Mouse (Mus musculus) embryonic stem cell, embryonic (primary cell): ENCODE results near the gene Kcnh4.

Source experiments
- CTCF ChIA-PET, 4 experiments: fragments of 300-600 bp in 2 of 4; fragments of 350-600 bp in 2 of 4; sonication (Branson Sonifier 250); formaldehyde crosslinking; loops; one replicate each; lab custom pipeline; 2022; ENCODE audit warnings: inconsistent platforms in 2 of 4; lab: Charles Lee
- POLR2A ChIA-PET, 4 experiments: fragments of 300-600 bp in 2 of 4; fragments of 350-600 bp in 2 of 4; sonication (Branson Sonifier 250); formaldehyde crosslinking; loops; one replicate each; lab custom pipeline; 2022; ENCODE audit warnings: antibody characterized with exemption in 4 of 4, inconsistent platforms in 1 of 4; lab: Charles Lee

Gene Kcnh4

GRCm38 (mm10) chr11:100778069-100778468 is 18.3 kb upstream of the Kcnh4 start:
- POLR2A ChIA-PET, result interaction anchor here in 2 of 4 experiments (0.6 to 1.5 kb wide), 3 partner anchors 16 to 239 kb away, joined by 3 read pairs; no protein-coding TSS in a partner anchor
- CTCF ChIA-PET, result no interaction called here

GRCm38 (mm10) chr11:100775921-100776320 is 16.2 kb upstream of the Kcnh4 start:
- POLR2A ChIA-PET, result interaction anchor here in 2 of 4 experiments (1.0 to 1.4 kb wide), 4 partner anchors 29 to 51 kb away, joined by 3 to 4 read pairs (median 3); partner anchors contain the start of gene Rab5c (in 1 of the 2)

GRCm38 (mm10) chr11:100774261-100774660 is 14.5 kb upstream of the Kcnh4 start:
- CTCF ChIA-PET, result interaction anchor here in 1 of 4 experiments (1.9 kb wide), 1 partner anchor 60 kb away, joined by 5 read pairs; no protein-coding TSS in a partner anchor
- POLR2A ChIA-PET, result interaction anchor here in 2 of 4 experiments (0.7 to 1.2 kb wide), 2 partner anchors 62 to 69 kb away, joined by 3 to 4 read pairs; partner anchors contain the start of gene Kat2a (in 1 of the 2)

More at GRCm38 (mm10) chr11:100775921-100776320, 16.2 kb upstream of the Kcnh4 start:
- CTCF ChIA-PET, result interaction anchor here in 3 of 4 experiments (0.5 to 2.3 kb wide), 5 partner anchors 12 to 16 kb away, joined by 3 to 12 read pairs (median 9); partner anchors contain the start of gene Kcnh4 (in 2 of the 3)

DNA sequence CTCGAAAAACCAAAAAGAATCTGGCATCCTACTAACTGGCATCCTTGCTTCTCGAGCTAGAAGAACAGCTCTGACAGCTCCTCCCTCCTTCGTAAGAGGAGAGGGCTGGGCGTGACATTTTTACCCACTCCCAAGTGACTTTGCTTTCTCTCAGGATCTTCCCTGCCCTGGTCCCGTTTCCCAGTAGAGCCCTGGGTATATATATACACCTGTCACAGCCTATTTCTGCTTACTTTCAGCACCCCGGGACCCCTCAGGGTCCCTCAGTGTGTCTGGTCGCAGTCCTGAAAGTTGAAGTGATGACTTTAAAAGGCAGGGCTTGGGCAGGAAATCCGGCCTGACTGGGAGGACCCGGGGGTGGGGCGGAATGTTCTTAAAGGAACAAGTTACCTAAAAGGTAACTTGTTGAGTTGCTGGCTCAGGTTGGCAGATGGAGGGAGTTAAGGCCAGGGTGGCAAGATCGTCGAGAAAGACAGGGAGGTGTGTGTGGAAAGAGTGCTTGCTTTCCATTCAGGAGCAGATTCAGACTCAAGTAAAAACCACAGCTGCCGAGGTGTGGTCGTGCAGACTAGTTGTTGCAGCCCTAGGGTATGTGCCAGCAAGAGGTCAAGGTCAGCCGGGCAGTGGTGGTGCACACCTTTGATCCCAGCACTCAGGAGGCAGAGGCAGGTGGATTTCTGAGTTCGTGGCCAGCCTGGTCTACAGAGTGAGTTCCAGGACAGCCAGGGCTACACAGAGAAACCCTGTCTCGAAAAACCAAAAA is 11.1 kb upstream of the Kcnh4 start, which contains the start of gene Ghdc:
Gene Ghdc (minus strand): TSS at position 312 of the 763 bp plus-strand sequence.
- POLR2A ChIA-PET, result interaction anchor here in 3 of 4 experiments (0.6 to 1.8 kb wide), 15 partner anchors 9 to 451 kb away, joined by 3 to 14 read pairs (median 4); partner anchors contain the start of genes Rab5c (in 3 of the 3), Kcnh4 (in 2 of the 3), Acly (in 1 of the 3) and Eif1 (in 1 of the 3)
- CTCF ChIA-PET, result interaction anchor here (0.5 to 1.9 kb wide), 11 partner anchors 9 to 751 kb away, joined by 3 to 23 read pairs (median 4); partner anchors contain the start of genes Hcrt (in 1 of the 4), Kcnh4 (in 1 of the 4) and Rab5c (in 1 of the 4)

- ChIA-PET POLR2A (interaction anchor here in 3 of 4 experiments (1.0 to 1.8 kb wide), 13 partner anchors 8 to 450 kb away, joined by 3 to 14 read pairs (median 4); partner anchors contain the start of genes Rab5c (in 3 of the 3), Kcnh4 (in 2 of the 3), Acly (in 1 of the 3) and Eif1 (in 1 of the 3)), CTCF (interaction anchor here (1.0 to 1.9 kb wide), 7 partner anchors 8 to 56 kb away, joined by 3 to 23 read pairs (median 6); partner anchors contain the start of genes Hcrt (in 1 of the 4) and Kcnh4 (in 1 of the 4))
Observed at GRCm38 (mm10) chr11:100769980-100770379, 10.2 kb upstream of the Kcnh4 start.

- ChIA-PET POLR2A (interaction anchor here in 2 of 4 experiments (1.3 to 1.6 kb wide), 2 partner anchors 13 to 23 kb away, joined by 3 to 4 read pairs; no protein-coding TSS in a partner anchor), CTCF (interaction anchor here in 2 of 4 experiments (0.5 to 0.9 kb wide), 2 partner anchors 8 to 265 kb away, joined by 3 to 5 read pairs; partner anchors contain the start of gene Kcnh4 (in 1 of the 2))
Observed at GRCm38 (mm10) chr11:100767871-100768270, 8.1 kb upstream of the Kcnh4 start.

- POLR2A ChIA-PET, result interaction anchor here in 2 of 4 experiments (0.8 to 1.3 kb wide), 3 partner anchors 22 to 186 kb away, joined by 3 to 4 read pairs (median 3); no protein-coding TSS in a partner anchor
- CTCF ChIA-PET, result interaction anchor here in 1 of 4 experiments (0.5 kb wide), 1 partner anchor 365 kb away, joined by 3 read pairs; no protein-coding TSS in a partner anchor
Observed at GRCm38 (mm10) chr11:100766726-100767125, 7.0 kb upstream of the Kcnh4 start.

DNA sequence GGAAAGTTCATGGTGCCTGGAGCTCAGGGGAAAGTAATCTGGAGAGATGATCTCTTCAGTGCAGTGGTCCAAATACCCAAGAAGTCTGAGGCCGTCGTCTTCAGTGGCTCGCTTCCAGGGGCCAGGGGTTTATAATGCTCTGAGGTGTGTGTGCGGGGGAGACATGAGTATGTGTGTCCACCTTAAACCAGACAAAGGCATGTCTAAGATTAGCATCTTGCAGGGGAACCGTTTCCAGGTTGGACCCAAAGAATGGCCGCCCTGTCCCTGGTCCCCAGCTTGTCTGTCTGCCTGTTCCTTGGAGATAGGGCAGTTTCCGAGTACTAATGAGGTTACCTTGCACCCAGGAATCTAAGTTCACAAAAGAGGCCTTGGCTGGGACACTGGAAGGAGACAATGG is 3.1 kb upstream of the Kcnh4 start, which contains the start of gene Hcrt:
Gene Hcrt (minus strand): TSS at position 101 of the 400 bp plus-strand sequence.
- CTCF ChIA-PET, result interaction anchor here in 2 of 4 experiments (0.7 to 6.8 kb wide), 9 partner anchors 8 to 278 kb away, joined by 3 to 56 read pairs (median 13); partner anchors contain the start of genes Ghdc (in 1 of the 2) and Rab5c (in 1 of the 2)

GRCm38 (mm10) chr11:100761547-100762045 is 1.9 kb upstream of the Kcnh4 start:
- ChIA-PET POLR2A (interaction anchor here in 3 of 4 experiments (0.5 to 1.9 kb wide), 22 partner anchors 9 to 680 kb away, joined by 3 to 15 read pairs (median 3); partner anchors contain the start of genes Rab5c (in 3 of the 3), Acly (in 1 of the 3), Ghdc (in 1 of the 3) and Retreg3 (in 1 of the 3)), CTCF (interaction anchor here (0.5 to 6.8 kb wide), 75 partner anchors 9 to 410 kb away, joined by 3 to 56 read pairs (median 4); partner anchors contain the start of genes Ghdc (in 4 of the 4), Hspb9 (in 4 of the 4), Kat2a (in 2 of the 4) and Rab5c (in 2 of the 4))

More for the DNA sequence above, 3.1 kb upstream of the Kcnh4 start, which contains the start of gene Hcrt:
- POLR2A ChIA-PET, result interaction anchor here in 2 of 4 experiments (0.6 to 1.9 kb wide), 4 partner anchors 18 to 116 kb away, joined by 4 to 15 read pairs (median 6); partner anchors contain the start of gene Rab5c (in 2 of the 2)

DNA sequence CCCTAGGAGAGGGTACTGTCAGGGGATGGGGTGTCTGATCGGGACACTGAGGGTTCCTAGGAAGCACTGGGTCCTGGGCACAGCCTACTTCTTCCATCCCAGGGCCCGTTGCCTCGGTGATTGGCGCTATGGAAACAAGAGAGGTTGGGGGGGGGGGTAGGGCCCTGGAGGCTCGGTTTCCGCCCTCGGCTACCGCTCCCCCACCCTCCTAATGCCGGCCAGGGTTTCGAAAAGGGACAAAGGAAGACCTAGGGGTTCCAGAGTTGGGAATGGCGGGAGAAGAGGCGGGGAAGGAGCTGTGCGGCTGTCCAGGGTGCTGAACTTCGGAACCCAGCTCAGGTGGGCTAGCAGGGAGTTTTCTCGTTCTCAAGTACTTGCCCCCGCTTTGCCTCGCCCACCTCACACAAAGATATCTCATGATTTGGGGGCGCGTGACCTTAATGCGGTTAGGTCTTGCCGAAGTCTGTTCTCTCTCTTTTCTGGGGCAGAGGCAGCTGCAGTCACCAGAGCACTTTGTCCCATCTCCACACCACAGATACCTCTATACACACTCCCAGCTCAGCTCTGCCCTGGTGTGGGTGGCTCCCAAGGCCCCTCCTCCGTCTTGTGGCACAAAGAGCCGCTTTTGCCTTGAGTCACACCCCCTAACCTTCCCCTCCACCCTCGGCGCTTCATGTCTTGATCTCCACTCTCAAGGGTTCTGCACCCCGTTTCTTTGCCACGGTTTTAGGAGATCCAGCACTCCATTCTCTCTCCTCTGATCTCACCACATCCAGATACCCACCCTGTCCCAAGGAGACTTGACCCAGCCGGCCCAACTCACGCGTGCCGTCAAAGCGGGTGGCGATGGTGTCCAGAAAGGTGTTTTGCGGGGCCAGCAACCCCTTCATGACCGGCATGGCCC is 783 bp downstream of the Kcnh4 start:
- ChIA-PET CTCF (interaction anchor here (0.6 to 6.8 kb wide), 31 partner anchors 9 to 361 kb away, joined by 3 to 56 read pairs (median 3); partner anchors contain the start of genes Hspb9 (in 2 of the 4), Ghdc (in 1 of the 4), Jup (in 1 of the 4) and Rab5c (in 1 of the 4)), POLR2A (interaction anchor here (0.6 to 3.1 kb wide), 41 partner anchors 7 to 616 kb away, joined by 3 to 19 read pairs (median 3); partner anchors contain the start of genes Rab5c (in 3 of the 4), Acly (in 2 of the 4), Eif1 (in 2 of the 4) and Ghdc (in 2 of the 4))

GRCm38 (mm10) chr11:100757566-100757965 is 2.2 kb downstream of the Kcnh4 start:
- POLR2A ChIA-PET, result interaction anchor here in 2 of 4 experiments (0.5 to 3.1 kb wide), 5 partner anchors 12 to 382 kb away, joined by 3 to 19 read pairs (median 3); partner anchors contain the start of gene Rab5c (in 1 of the 2)
- CTCF ChIA-PET, result interaction anchor here in 2 of 4 experiments (0.7 to 6.8 kb wide), 3 partner anchors 14 to 201 kb away, joined by 4 to 56 read pairs (median 4); partner anchors contain the start of gene Hspb9 (in 1 of the 2)

GRCm38 (mm10) chr11:100756476-100756875 is 3.3 kb downstream of the Kcnh4 start:
- CTCF ChIA-PET, result no interaction called here
- POLR2A ChIA-PET, result no interaction called here

DNA sequence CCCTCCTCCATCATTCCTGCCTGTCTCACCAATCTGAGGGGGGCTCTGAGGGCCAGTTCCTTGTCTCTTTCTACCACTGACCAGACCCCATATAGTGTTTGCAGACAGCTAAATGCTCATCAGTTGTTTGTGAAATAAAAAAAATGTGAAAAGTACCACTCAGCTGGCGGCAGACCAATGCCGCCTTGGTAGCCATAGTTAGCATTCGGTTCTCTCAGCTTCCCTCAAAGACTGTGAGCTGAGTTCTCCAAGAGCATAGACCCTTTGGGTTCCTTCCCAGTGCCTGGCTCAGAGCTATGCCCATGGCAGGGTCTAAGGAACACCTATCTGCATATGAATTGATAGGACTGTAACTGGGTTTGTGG is 5.1 kb downstream of the Kcnh4 start:
- CTCF ChIA-PET, result no interaction called here
- POLR2A ChIA-PET, result no interaction called here

DNA sequence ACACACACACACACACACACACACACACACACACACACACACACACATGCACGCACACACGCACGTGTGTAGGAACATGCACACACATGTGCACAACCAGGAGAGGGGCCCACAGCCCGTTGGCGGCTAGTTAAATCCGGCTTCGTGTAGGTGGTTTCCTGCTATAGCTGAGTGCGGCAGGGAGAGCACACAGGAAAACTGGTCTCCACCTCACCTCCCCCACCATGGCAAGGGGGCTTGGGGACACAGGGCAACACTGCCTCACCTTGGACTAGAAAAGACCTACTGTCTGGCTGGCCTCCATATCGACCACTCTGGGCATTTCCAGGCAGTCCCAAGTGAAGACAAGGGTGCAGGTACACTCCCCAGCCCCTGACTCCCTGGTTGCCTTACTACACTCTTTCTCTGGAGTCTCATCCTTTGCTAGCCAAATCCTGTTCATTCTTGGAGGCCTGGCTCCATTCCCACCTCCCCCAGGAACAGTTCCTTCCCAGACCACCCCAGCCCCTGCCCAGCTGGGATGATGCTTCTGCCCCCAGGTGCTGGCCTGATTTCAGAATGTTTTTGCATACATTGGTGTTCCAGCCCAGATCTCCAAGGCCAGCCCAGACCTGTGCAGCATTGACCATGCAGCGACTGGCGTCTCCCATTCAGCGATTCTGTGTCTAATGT is 5.6 kb downstream of the Kcnh4 start:
- POLR2A ChIA-PET, result interaction anchor here in 1 of 4 experiments (1.3 kb wide), 1 partner anchor 16 kb away, joined by 5 read pairs; the partner anchor contains the start of gene Rab5c
- CTCF ChIA-PET, result interaction anchor here in 1 of 4 experiments (0.6 kb wide), 1 partner anchor 79 kb away, joined by 4 read pairs; no protein-coding TSS in a partner anchor

- ChIA-PET POLR2A (interaction anchor here in 3 of 4 experiments (0.9 to 1.5 kb wide), 4 partner anchors 8 to 15 kb away, joined by 3 to 7 read pairs (median 3); partner anchors contain the start of genes Rab5c (in 3 of the 3) and Kcnh4 (in 1 of the 3)), CTCF (interaction anchor here in 2 of 4 experiments (1.3 to 1.8 kb wide), 2 partner anchors 9 to 10 kb away, joined by 4 to 5 read pairs; no protein-coding TSS in a partner anchor)
Observed at GRCm38 (mm10) chr11:100752294-100752693, 7.4 kb downstream of the Kcnh4 start.
